Mouse (Mus musculus) spleen, postnatal 0 days (tissue): ENCODE results near the gene Olfr1126. TPM values are rescaled to one million over a fixed set of nuclear protein-coding genes. Genes with fewer than 3 reads are reported as not detected.

Experiments used
- polyA plus RNA-seq: library from polyadenylated mRNA; unstranded; fragments of >200 nt; fragmentation: Nextera tagmentation; extraction: Ambion mirVana; gene quantifications from 2 replicates; pipeline ENCODE4 v1.2.1, GENCODE M21; 2015

Gene Olfr1126
- polyA plus RNA-seq = not detected in 2 replicates

DNA sequence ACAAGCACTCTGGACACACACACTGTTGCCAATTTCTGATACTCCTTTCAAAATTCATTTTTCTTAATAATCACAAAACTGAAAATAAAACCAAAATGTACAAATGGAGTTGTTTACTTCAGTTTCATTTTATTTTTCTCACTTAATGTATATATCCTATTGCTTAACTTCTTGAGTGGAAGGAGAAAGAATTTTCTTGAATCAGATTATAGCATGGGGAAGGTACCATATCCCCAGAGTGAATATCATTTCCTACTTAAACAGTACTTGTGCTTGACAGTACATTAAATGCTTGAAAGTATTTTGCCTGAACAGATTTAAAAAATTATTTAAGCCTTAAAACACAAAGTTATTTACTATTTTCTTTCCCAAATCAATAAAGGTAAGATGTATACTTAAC lies at the start of gene Olfr1126:
TSS of gene Olfr1126 (plus strand) at position 301 of the 400 bp plus-strand sequence.

DNA sequence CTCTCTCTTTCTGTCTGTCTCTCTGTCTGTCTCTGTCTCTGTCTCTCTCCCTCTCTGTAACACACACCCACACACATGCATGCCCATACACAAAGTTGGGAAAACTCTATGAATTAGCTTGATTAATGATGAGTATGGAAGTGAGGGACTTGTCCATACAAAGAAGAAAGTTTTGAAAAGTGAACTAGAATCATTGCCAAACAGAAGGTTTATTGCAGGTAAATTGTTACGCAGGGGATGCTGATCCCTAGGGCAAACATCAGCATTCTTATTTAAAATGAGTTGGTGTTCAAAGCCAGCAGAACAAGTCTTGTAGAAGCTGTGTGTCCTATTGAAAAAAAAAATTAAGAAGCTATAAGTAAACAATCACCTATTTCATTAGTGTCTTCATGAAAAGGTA lies 37.4 kb upstream of the Olfr1126 start, which contains the start of gene Olfr1123:
TSS of gene Olfr1123 (plus strand) at position 301 of the 400 bp plus-strand sequence.

DNA sequence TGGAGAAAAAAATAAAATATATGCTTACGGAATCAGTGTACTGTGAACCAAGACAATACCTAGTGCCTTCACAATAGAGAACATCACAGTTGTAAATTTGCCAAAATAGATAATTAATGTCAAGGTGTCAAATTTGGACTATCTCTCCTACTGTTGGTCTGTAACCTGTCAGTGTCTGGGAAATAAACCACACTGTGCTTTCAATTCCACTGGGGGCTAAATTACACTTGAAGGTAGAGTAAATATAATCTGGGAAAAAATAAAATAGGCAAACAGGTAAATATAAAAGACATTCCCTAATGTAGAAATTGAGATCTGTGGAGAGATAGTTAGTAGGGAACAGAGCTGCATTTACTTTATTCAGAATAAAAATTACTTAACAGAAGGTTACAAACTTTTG lies 23.8 kb upstream of the Olfr1126 start, which contains the start of gene Olfr1124:
TSS of gene Olfr1124 (plus strand) at position 301 of the 400 bp plus-strand sequence.

DNA sequence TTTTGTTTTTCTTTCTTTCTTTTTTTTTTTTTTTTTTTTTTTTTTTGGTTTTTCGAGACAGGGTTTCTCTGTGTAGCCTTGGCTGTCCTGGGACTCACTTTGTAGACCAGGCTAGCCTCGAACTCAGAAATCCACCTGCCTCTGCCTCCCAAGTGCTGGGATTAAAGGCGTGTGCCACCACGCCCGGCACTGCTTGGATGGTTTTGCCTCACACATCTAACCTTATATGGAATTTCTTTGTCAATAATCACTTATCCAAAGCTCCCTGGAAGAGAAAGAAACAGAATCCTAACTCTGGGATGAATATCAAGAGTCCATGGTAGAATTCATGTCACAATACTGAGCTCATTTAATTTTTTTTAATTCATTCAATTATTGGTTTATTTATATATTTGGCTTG lies 43.2 kb downstream of the Olfr1126 start, which contains the start of gene Pramel7:
TSS of gene Pramel7 (minus strand) at position 101 of the 400 bp plus-strand sequence.

DNA sequence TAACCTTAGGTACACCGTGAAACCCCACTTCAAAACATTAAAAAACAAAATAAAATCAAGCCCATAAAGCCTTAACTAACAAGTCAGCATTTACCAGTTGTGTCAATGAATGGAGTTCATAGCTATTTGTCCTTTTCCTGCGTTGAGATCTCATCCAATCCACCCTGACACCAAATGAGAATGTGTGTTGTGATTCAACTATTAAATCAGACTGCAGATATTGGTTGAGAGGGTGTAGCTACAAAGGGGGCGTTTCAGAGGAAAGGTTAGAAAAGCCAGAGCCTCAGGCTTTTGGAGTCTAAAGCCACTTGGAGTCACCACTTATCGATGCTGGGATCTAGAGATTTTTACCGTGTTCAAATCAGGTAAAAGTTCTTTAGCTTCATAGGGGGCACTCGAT lies 52.5 kb downstream of the Olfr1126 start, which contains the start of gene Pramel6:
TSS of gene Pramel6 (plus strand) at position 301 of the 400 bp plus-strand sequence.

Other genes with a start within 250 kb of the Olfr1126 start
- not detected in 2 replicates for gene Olfr1113, start 245.0 kb upstream of the Olfr1126 start, polyA plus RNA-seq
- gene Olfr1115, start 205.9 kb upstream of the Olfr1126 start, polyA plus RNA-seq = not detected in 2 replicates
- not detected in 2 replicates for gene Olfr1116, start 186.4 kb upstream of the Olfr1126 start, polyA plus RNA-seq
- gene Olfr1118, start 146.4 kb upstream of the Olfr1126 start, polyA plus RNA-seq = not detected in 2 replicates
- not detected in 2 replicates for gene Olfr1120, start 99.1 kb upstream of the Olfr1126 start, polyA plus RNA-seq
- not detected in 2 replicates for gene Olfr1121, start 84.1 kb upstream of the Olfr1126 start, polyA plus RNA-seq
- gene Olfr1122, start 68.1 kb upstream of the Olfr1126 start, polyA plus RNA-seq = not detected in 2 replicates
- not detected in 2 replicates for gene Olfr1123, start 37.3 kb upstream of the Olfr1126 start, polyA plus RNA-seq
- gene Olfr1124, start 23.7 kb upstream of the Olfr1126 start, polyA plus RNA-seq = 0.05 TPM in 1 of 2 replicates, not detected in the other
- not detected in 2 replicates for gene Pramel7, start 43.1 kb downstream of the Olfr1126 start, polyA plus RNA-seq
- not detected in 2 replicates for gene Pramel6, start 52.6 kb downstream of the Olfr1126 start, polyA plus RNA-seq
- gene Olfr153, start 77.8 kb downstream of the Olfr1126 start, polyA plus RNA-seq = not detected in 2 replicates
- gene Olfr1128, start 91.6 kb downstream of the Olfr1126 start, polyA plus RNA-seq = not detected in 2 replicates
- gene Olfr1129, start 119.9 kb downstream of the Olfr1126 start, polyA plus RNA-seq = not detected in 2 replicates
- gene Olfr1130, start 152.2 kb downstream of the Olfr1126 start, polyA plus RNA-seq = not detected in 2 replicates
- gene Olfr1131, start 173.1 kb downstream of the Olfr1126 start, polyA plus RNA-seq = not detected in 2 replicates
- gene Olfr1132, start 183.6 kb downstream of the Olfr1126 start, polyA plus RNA-seq = not detected in 2 replicates
- not detected in 2 replicates for gene Olfr1133, start 193.4 kb downstream of the Olfr1126 start, polyA plus RNA-seq
- gene Olfr1134, start 204.5 kb downstream of the Olfr1126 start, polyA plus RNA-seq = not detected in 2 replicates
- gene Olfr1135, start 219.7 kb downstream of the Olfr1126 start, polyA plus RNA-seq = not detected in 2 replicates
- not detected in 2 replicates for gene Olfr1136, start 240.0 kb downstream of the Olfr1126 start, polyA plus RNA-seq